Comparison of ENCODE assay signal across 16 mouse cellular contexts in genomic region chr4:101552372-101552771, GRCm38 (mm10). TPM values are rescaled to one million over a fixed set of nuclear protein-coding genes. Genes with fewer than 3 reads are reported as not detected.
DNase-seq lines count a peak whose midpoint lies in the region; ATAC-seq lines count a peak whose summit lies in the region.
"Had no signal": no experiment of that assay in that cellular context is flagged by ENCODE, and none has a peak within 500 bp of the region (broad histone marks: within the 10 kb centered on the region; RNA-seq: fewer than 3 reads in every experiment).

No protein-coding gene starts in this region.

- no peaks in the 10 kb centered on the region for H3K9me3 ChIP-seq in forebrain, embryonic 13.5 days (replicated peaks)
- H3K9me3 ChIP-seq in forebrain, embryonic 11.5 days (ENCODE audit: control insufficient read depth, low read length): no peaks in the 10 kb centered on the region
- no peaks in the 10 kb centered on the region for H3K9me3 ChIP-seq in hindbrain, embryonic 16.5 days (ENCODE audit: control insufficient read depth, low read length)
- no peaks in the 10 kb centered on the region for H3K9me3 ChIP-seq in neural tube, embryonic 14.5 days (ENCODE audit: control insufficient read depth, low read length)
- H3K9me3 ChIP-seq in intestine, embryonic 16.5 days (ENCODE audit: control insufficient read depth, low read length): no peaks in the 10 kb centered on the region
- H3K9me3 ChIP-seq: limb, embryonic 13.5 days; megakaryocyte, embryonic 14.5 days; stomach, embryonic 15.5 days had no signal

- 18% methylated on average over 5 of the region's 5 CpGs for WGBS in forebrain, embryonic 13.5 days
- 24% methylated on average over 5 of the region's 5 CpGs for WGBS in forebrain, embryonic 11.5 days
- 3% methylated on average over 5 of the region's 5 CpGs for WGBS in hindbrain, embryonic 16.5 days
- 12% methylated on average over 5 of the region's 5 CpGs for WGBS in neural tube, embryonic 14.5 days
- WGBS in intestine, embryonic 16.5 days: 16% methylated on average over 5 of the region's 5 CpGs

- H3K36me3 ChIP-seq in forebrain, embryonic 13.5 days (ENCODE audit: poor library complexity, severe bottlenecking): no peaks in the 10 kb centered on the region
- no peaks in the 10 kb centered on the region for H3K36me3 ChIP-seq in forebrain, embryonic 11.5 days (ENCODE audit: control insufficient read depth, insufficient read depth, low read length)
- H3K36me3 ChIP-seq in hindbrain, embryonic 16.5 days (ENCODE audit: control insufficient read depth, insufficient read depth, low read length): no peaks in the 10 kb centered on the region
- H3K36me3 ChIP-seq in neural tube, embryonic 14.5 days (ENCODE audit: control insufficient read depth, insufficient read depth, low read length): no peaks in the 10 kb centered on the region
- no peaks in the 10 kb centered on the region for H3K36me3 ChIP-seq in intestine, embryonic 16.5 days (ENCODE audit: control insufficient read depth, insufficient read depth, low read length)
- H3K36me3 ChIP-seq: limb, embryonic 13.5 days; stomach, embryonic 15.5 days had no signal

- H3K27me3 ChIP-seq in forebrain, embryonic 13.5 days: no peaks in the 10 kb centered on the region
- peaks cover 2% of the 10 kb centered on the region for H3K27me3 ChIP-seq in forebrain, embryonic 11.5 days (ENCODE audit: control insufficient read depth, insufficient read depth, low read length)
- no peaks in the 10 kb centered on the region for H3K27me3 ChIP-seq in hindbrain, embryonic 16.5 days (replicated peaks; ENCODE audit: control insufficient read depth, insufficient read depth, low read length)
- no peaks in the 10 kb centered on the region for H3K27me3 ChIP-seq in neural tube, embryonic 14.5 days (ENCODE audit: control insufficient read depth, insufficient read depth, low read length)
- peaks cover 15% of the 10 kb centered on the region for H3K27me3 ChIP-seq in intestine, embryonic 16.5 days (replicated peaks; ENCODE audit: control insufficient read depth, insufficient read depth, low read length)

- no peak overlapping the region for H3K4me3 ChIP-seq in forebrain, embryonic 13.5 days
- H3K4me3 ChIP-seq in forebrain, embryonic 11.5 days (ENCODE audit: low read depth, low read length): no peak overlapping the region
- H3K4me3 ChIP-seq in hindbrain, embryonic 16.5 days (ENCODE audit: low read length): 0 out of 2 replicates have a peak overlapping the region, but pooled peaks have one; percentile 0
- no peak overlapping the region for H3K4me3 ChIP-seq in neural tube, embryonic 14.5 days (ENCODE audit: low read depth, low read length)
- no peak overlapping the region for H3K4me3 ChIP-seq in intestine, embryonic 16.5 days (ENCODE audit: low read length)
- H3K4me3 ChIP-seq: limb, embryonic 13.5 days; megakaryocyte, embryonic 14.5 days; stomach, embryonic 15.5 days had no signal

- DNase-seq in forebrain, embryonic 11.5 days (ENCODE audit: low spot score): no peak
- peak; percentile 2 for DNase-seq in lung, postnatal 10 days
- DNase-seq in lung, postnatal 25 days (ENCODE audit: low spot score): no peak
- no peak for DNase-seq in layer of hippocampus, adult 9-11 months
- DNase-seq: adrenal gland, postnatal 25 days; cerebellum, adult 18-20 months; embryo, embryonic 11 days; kidney, adult 9 months; thymus, postnatal 25 days had no signal

- peaks cover 17% of the 10 kb centered on the region; the same call in 1 of the 2 replicates for H3K4me1 ChIP-seq in forebrain, embryonic 13.5 days
- H3K4me1 ChIP-seq in forebrain, embryonic 11.5 days (replicated peaks; ENCODE audit: control insufficient read depth, insufficient read depth, low read length): no peaks in the 10 kb centered on the region
- peaks cover 17% of the 10 kb centered on the region for H3K4me1 ChIP-seq in hindbrain, embryonic 16.5 days (ENCODE audit: control insufficient read depth, insufficient read depth, low read depth, low read length)
- peaks cover 9% of the 10 kb centered on the region; the same call in 1 of the 2 replicates for H3K4me1 ChIP-seq in neural tube, embryonic 14.5 days (ENCODE audit: control insufficient read depth, insufficient read depth, low read length)
- H3K4me1 ChIP-seq in intestine, embryonic 16.5 days (ENCODE audit: control insufficient read depth, insufficient read depth, low read length): peaks cover 3% of the 10 kb centered on the region; the same call in 1 of the 2 replicates

- H3K4me2 ChIP-seq in forebrain, embryonic 13.5 days: peak overlapping the region; percentile 81
- H3K4me2 ChIP-seq in forebrain, embryonic 11.5 days (ENCODE audit: low read depth, low read length, severe bottlenecking): no peak overlapping the region
- H3K4me2 ChIP-seq in hindbrain, embryonic 16.5 days (ENCODE audit: low read length): peak overlapping the region; percentile 62
- H3K4me2 ChIP-seq in neural tube, embryonic 14.5 days (ENCODE audit: low read depth, low read length): peak overlapping the region; percentile 64
- no peak overlapping the region for H3K4me2 ChIP-seq in intestine, embryonic 16.5 days (ENCODE audit: low read depth, low read length)
- H3K4me2 ChIP-seq: limb, embryonic 13.5 days; stomach, embryonic 15.5 days had no signal

- no peak overlapping the region for H3K27ac ChIP-seq in forebrain, embryonic 13.5 days
- H3K27ac ChIP-seq in forebrain, embryonic 11.5 days (ENCODE audit: low read depth, low read length): no peak overlapping the region
- no peak overlapping the region for H3K27ac ChIP-seq in hindbrain, embryonic 16.5 days (ENCODE audit: low read depth, low read length)
- H3K27ac ChIP-seq in neural tube, embryonic 14.5 days (ENCODE audit: low read depth, low read length): no peak overlapping the region
- H3K27ac ChIP-seq in intestine, embryonic 16.5 days (ENCODE audit: low read length): no peak overlapping the region
- H3K27ac ChIP-seq: limb, embryonic 13.5 days; stomach, embryonic 15.5 days had no signal

- no peak overlapping the region for H3K9ac ChIP-seq in forebrain, embryonic 13.5 days
- H3K9ac ChIP-seq in forebrain, embryonic 11.5 days (ENCODE audit: low read length): no peak overlapping the region
- no peak overlapping the region for H3K9ac ChIP-seq in hindbrain, embryonic 16.5 days (ENCODE audit: low read depth, low read length)
- H3K9ac ChIP-seq in neural tube, embryonic 14.5 days (replicated peaks; ENCODE audit: low read depth, low read length): no peak overlapping the region
- no peak overlapping the region for H3K9ac ChIP-seq in intestine, embryonic 16.5 days (ENCODE audit: low read depth, low read length)
- H3K9ac ChIP-seq: limb, embryonic 13.5 days; stomach, embryonic 15.5 days had no signal

- no peak for ATAC-seq in forebrain, embryonic 13.5 days
- ATAC-seq in forebrain, embryonic 11.5 days (replicated peaks; ENCODE audit: low FRiP score): no peak
- ATAC-seq in hindbrain, embryonic 16.5 days: no peak
- ATAC-seq in neural tube, embryonic 14.5 days (ENCODE audit: low read depth): no peak
- no peak for ATAC-seq in intestine, embryonic 16.5 days

RNA-seq across cellular contexts. Expression of gene Dnajc6, which starts 55.9 kb away (rescaled TPM):
- polyA plus RNA-seq in forebrain, embryonic 13.5 days (2015; fragmentation: Nextera tagmentation; extraction: Ambion mirVana): 10.8 and 13.2 TPM in 2 replicates
- 3.0 and 4.0 TPM in 2 replicates for polyA plus RNA-seq in forebrain, embryonic 11.5 days (2014; fragmentation: Nextera tagmentation; extraction: Ambion mirVana)
- 66.1 and 68.1 TPM in 2 replicates for polyA plus RNA-seq in hindbrain, embryonic 16.5 days (2015; fragmentation: Nextera tagmentation; extraction: Ambion mirVana)
- polyA plus RNA-seq in neural tube, embryonic 14.5 days (2014; fragmentation: Nextera tagmentation; extraction: Ambion mirVana): 63.8 and 70.1 TPM in 2 replicates
- polyA plus RNA-seq in intestine, embryonic 16.5 days (2015; fragmentation: Nextera tagmentation; extraction: Ambion mirVana): 1.1 and 1.3 TPM in 2 replicates

Comparison
In these comparisons a context has a peak if more than half of its experiments do, and no peak if none do; other contexts are left out.
1. H3K4me2 ChIP-seq: peak in forebrain, embryonic 13.5 days (single experiment), hindbrain, embryonic 16.5 days (single experiment) and neural tube, embryonic 14.5 days (single experiment); none in forebrain, embryonic 11.5 days (single experiment) and intestine, embryonic 16.5 days (single experiment).